Mouse (Mus musculus) cerebellum, postnatal 14 days (tissue): ENCODE data around the gene Rtn2.

Source experiments
- DNase-seq, 2 experiments: peaks; one replicate each; pipeline ENCODE4 v3.0.0; 2021; ENCODE audit warnings: mixed read lengths in 2 of 2

The Rtn2 gene

GRCm38 (mm10) chr7:19282385-19282784 lies at the start of gene Rtn2:
TSS of gene Rtn2 (plus strand) at chr7:19282624.
- DNase-seq = peak; percentile 93 to 94

GRCm38 (mm10) chr7:19234652-19235051 lies 47.8 kb upstream of the Rtn2 start:
- DNase-seq = no peak

GRCm38 (mm10) chr7:19235092-19235671 lies 47.2 kb upstream of the Rtn2 start:
- DNase-seq = no peak

- DNase-seq = peak; percentile 56 to 62
Measured at GRCm38 (mm10) chr7:19236411-19236810, 46.0 kb upstream of the Rtn2 start.

- no peak for DNase-seq
Measured at GRCm38 (mm10) chr7:19238344-19238743, 44.1 kb upstream of the Rtn2 start.

GRCm38 (mm10) chr7:19239423-19239822 lies 43.0 kb upstream of the Rtn2 start:
- peak; percentile 95 to 98 for DNase-seq

GRCm38 (mm10) chr7:19239986-19240385 lies 42.4 kb upstream of the Rtn2 start:
- DNase-seq = no peak

GRCm38 (mm10) chr7:19240905-19241463 lies 41.4 kb upstream of the Rtn2 start:
- DNase-seq = no peak

GRCm38 (mm10) chr7:19242005-19242404 lies 40.4 kb upstream of the Rtn2 start:
- no peak for DNase-seq

- peak; percentile 62 to 64 for DNase-seq
Measured at GRCm38 (mm10) chr7:19243858-19244257, 38.6 kb upstream of the Rtn2 start.

GRCm38 (mm10) chr7:19245083-19245482 lies 37.3 kb upstream of the Rtn2 start:
- no peak for DNase-seq

GRCm38 (mm10) chr7:19246855-19247254 lies 35.6 kb upstream of the Rtn2 start:
- DNase-seq = no peak

GRCm38 (mm10) chr7:19247511-19247910 lies 34.9 kb upstream of the Rtn2 start:
- no peak for DNase-seq

- DNase-seq = no peak
Measured at GRCm38 (mm10) chr7:19252078-19252477, 30.3 kb upstream of the Rtn2 start.

- no peak for DNase-seq
Measured at GRCm38 (mm10) chr7:19253437-19253836, 29.0 kb upstream of the Rtn2 start.

- DNase-seq = no peak
Measured at GRCm38 (mm10) chr7:19255395-19255794, 27.0 kb upstream of the Rtn2 start.

- no peak for DNase-seq
Measured at GRCm38 (mm10) chr7:19256567-19256966, 25.9 kb upstream of the Rtn2 start.

- DNase-seq = peak in 1 of 2 experiments; percentile 52
Measured at GRCm38 (mm10) chr7:19257390-19258022, 24.9 kb upstream of the Rtn2 start.

GRCm38 (mm10) chr7:19258336-19258735 lies 24.1 kb upstream of the Rtn2 start:
- DNase-seq = peak; percentile 39 to 49

GRCm38 (mm10) chr7:19265147-19265546 lies 17.3 kb upstream of the Rtn2 start:
- peak; percentile 56 to 60 for DNase-seq

- DNase-seq = peak; percentile 43 to 68
Measured at GRCm38 (mm10) chr7:19265928-19266822, 16.2 kb upstream of the Rtn2 start.

- DNase-seq = no peak
Measured at GRCm38 (mm10) chr7:19267051-19267450, 15.4 kb upstream of the Rtn2 start.

- DNase-seq = no peak
Measured at GRCm38 (mm10) chr7:19268993-19269681, 13.3 kb upstream of the Rtn2 start.
